Mouse (Mus musculus) forebrain, embryonic 10.5 days (tissue): Measurements from ENCODE around the gene Akap6. TPM values are rescaled to one million over a fixed set of nuclear protein-coding genes. Genes with fewer than 3 reads are reported as not detected.

Source experiments
- polyA plus RNA-seq: library from polyadenylated mRNA; unstranded; fragments of >200 nt; fragmentation: Nextera tagmentation; extraction: Ambion mirVana; gene quantifications from 2 replicates; pipeline ENCODE4 v1.2.1, GENCODE M21; 2016

Akap6 gene
- polyA plus RNA-seq, 1 experiment from 2014 or later: 3.0 TPM

Other genes with a start within 250 kb of the Akap6 start
- 44.8 and 48.0 TPM in 2 replicates for gene Arhgap5, start 195.4 kb upstream of the Akap6 start, polyA plus RNA-seq